Mouse (Mus musculus): ENCODE measurements at regions not wholly inside any gene's neighbourhood (a gene's known extent, or its start where the extent isn't known, plus 50 kb on each side); places are given as distances from the start of the nearest gene placed in this dataset.
A peak's percentile ranks its signal among the peaks of the same experiment; 100 is the strongest.

- DNase-seq (ENCODE audit: low read depth, low spot score): no peak
- POLR2A ChIA-PET: no interaction called here
- TF ChIP-seq CTCF (IDR thresholded peaks at IDR 0.05): peak; percentile 35
- in situ Hi-C loops (cut with MboI; ENCODE audit: low pct_unique_long_range_greater_than_20kb): no loop called here
- H3K27me3 ChIP-seq: no peaks in the 10 kb centered on the region
- CTCF ChIA-PET: no interaction called here
- peak; percentile 47 for ATAC-seq
These were observed 2458.6 kb upstream of the Gm6569 start for GRCm38 (mm10) chr15:71375775-71376174.

Data from Patski (cell line).